Mouse (Mus musculus) ES-CJ7 (cell line): ENCODE measurements around the gene Hc.
A peak's percentile ranks its signal among the peaks of the same experiment; 100 is the strongest.

ENCODE experiments used
- DNase-seq: peaks from one replicate; pipeline ENCODE4 v3.0.0; 2011; ENCODE audit warnings: low read depth, low spot score

Hc gene

GRCm38 (mm10) chr2:35061338-35061737, at the start of gene Hc:
Hc (minus strand) TSS chr2:35061438.
- no peak for DNase-seq

GRCm38 (mm10) chr2:35110521-35110920, 49.3 kb upstream of the Hc start:
- no peak for DNase-seq

GRCm38 (mm10) chr2:35109924-35110304, 48.7 kb upstream of the Hc start:
- DNase-seq = no peak

- DNase-seq = peak; percentile 84
Observed at GRCm38 (mm10) chr2:35109141-35109923, 48.1 kb upstream of the Hc start, which contains the start of gene Cntrl. Cntrl (plus strand) TSS chr2:35109492.

GRCm38 (mm10) chr2:35108712-35109111, 47.5 kb upstream of the Hc start:
- peak; percentile 80 for DNase-seq

GRCm38 (mm10) chr2:35107984-35108635, 46.9 kb upstream of the Hc start:
- peak; percentile 76 for DNase-seq

GRCm38 (mm10) chr2:35104843-35105242, 43.6 kb upstream of the Hc start:
- DNase-seq = no peak

- no peak for DNase-seq
Observed at GRCm38 (mm10) chr2:35103558-35103957, 42.3 kb upstream of the Hc start.

GRCm38 (mm10) chr2:35102777-35103176, 41.5 kb upstream of the Hc start:
- DNase-seq = no peak

GRCm38 (mm10) chr2:35101443-35101842, 40.2 kb upstream of the Hc start, which contains the start of gene AI182371:
AI182371 (minus strand) TSS chr2:35101543.
- DNase-seq = no peak

- no peak for DNase-seq
Observed at GRCm38 (mm10) chr2:35100529-35100928, 39.3 kb upstream of the Hc start.

- no peak for DNase-seq
Observed at GRCm38 (mm10) chr2:35087418-35087817, 26.2 kb upstream of the Hc start.

GRCm38 (mm10) chr2:35079166-35079565, 17.9 kb upstream of the Hc start:
- DNase-seq = no peak

GRCm38 (mm10) chr2:35074328-35074727, 13.1 kb upstream of the Hc start:
- no peak for DNase-seq

- no peak for DNase-seq
Observed at GRCm38 (mm10) chr2:35072547-35072946, 11.3 kb upstream of the Hc start.

GRCm38 (mm10) chr2:35070275-35070674, 9.0 kb upstream of the Hc start:
- DNase-seq = no peak

GRCm38 (mm10) chr2:35069124-35069523, 7.9 kb upstream of the Hc start:
- no peak for DNase-seq

GRCm38 (mm10) chr2:35067117-35067516, 5.9 kb upstream of the Hc start:
- DNase-seq = no peak

GRCm38 (mm10) chr2:35066525-35067082, 5.4 kb upstream of the Hc start:
- DNase-seq = peak; percentile 30

- DNase-seq = no peak
Observed at GRCm38 (mm10) chr2:35063333-35064030, 2.2 kb upstream of the Hc start.

- DNase-seq = no peak
Observed at GRCm38 (mm10) chr2:35060897-35061296, 341 bp downstream of the Hc start.

- no peak for DNase-seq
Observed at GRCm38 (mm10) chr2:35060256-35060655, 982 bp downstream of the Hc start.
